Mouse (Mus musculus): ENCODE results near the gene Ppp1r3c.

DNA sequence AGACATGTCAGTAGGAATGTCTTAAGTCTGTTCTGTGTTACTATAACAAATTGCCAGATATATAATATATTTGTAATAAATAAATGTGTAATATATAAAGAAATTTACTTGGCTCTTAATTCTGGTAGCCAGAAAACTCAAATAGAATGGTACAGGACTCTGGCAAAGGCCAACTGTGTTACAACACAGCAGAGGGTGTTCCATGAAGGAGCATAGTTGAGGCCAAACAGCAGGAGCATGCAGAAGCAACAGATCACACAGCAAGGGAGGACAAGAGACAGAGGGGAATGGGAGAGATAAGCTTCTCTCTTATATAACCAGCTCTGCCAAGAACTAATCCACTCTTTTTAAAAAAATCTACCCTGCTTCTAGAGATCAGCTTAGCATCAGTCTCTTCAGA lies 5.9 kb upstream of the Ppp1r3c start:
- TF ChIP-seq CTCF (IDR thresholded peaks at IDR 0.05; ENCODE audit: extremely low read depth, insufficient read depth, insufficient read length, insufficient replicate concordance) (no peak), POLR2A (IDR thresholded peaks at IDR 0.05; ENCODE audit: low read depth, low read length) (no peak)
